Mouse (Mus musculus): Measurements from ENCODE around the gene Nkx2-4. TPM values are rescaled to one million over a fixed set of nuclear protein-coding genes. Genes with fewer than 3 reads are reported as not detected.

The Nkx2-4 gene
- polyA plus RNA-seq (2012; rRNA removed): not detected in 2 replicates

GRCm38 (mm10) chr2:147085072-147085870 is at the start of gene Nkx2-4:
TSS of gene Nkx2-4 (minus strand) at chr2:147085445.
- no peak for TF ChIP-seq CTCF (IDR thresholded peaks at IDR 0.05; ENCODE audit: extremely low read depth, insufficient read depth, insufficient read length, insufficient replicate concordance)
- TF ChIP-seq POLR2A (IDR thresholded peaks at IDR 0.05; ENCODE audit: low read depth, low read length): no peak
- H3K27ac ChIP-seq (ENCODE audit: insufficient read depth, low read length): no peak within 1 kb of the TSS
- H3K4me1 ChIP-seq (ENCODE audit: control insufficient read depth, insufficient read depth, insufficient read length): peaks cover 14% of the 10 kb centered on the region
- DNase-seq (ENCODE audit: low read depth in 1 of 2, low spot score in 2 of 2): no peak
- peak within 1 kb of the TSS; percentile 30; the same call in 1 of the 2 replicates for H3K4me3 ChIP-seq (ENCODE audit: extremely low read depth, insufficient read depth, insufficient read length)
- H3K27me3 ChIP-seq (ENCODE audit: control insufficient read depth, insufficient read depth, low read length): peaks cover 27% of the 10 kb centered on the region
- no peaks in the 10 kb centered on the region for H3K36me3 ChIP-seq (ENCODE audit: control insufficient read depth, insufficient read depth, low read length)
- 3% methylated on average over 81 of the region's 82 CpGs for WGBS

GRCm38 (mm10) chr2:147127366-147127765 is 42.1 kb upstream of the Nkx2-4 start:
- TF ChIP-seq CTCF (IDR thresholded peaks at IDR 0.05; ENCODE audit: extremely low read depth, insufficient read depth, insufficient read length, insufficient replicate concordance) (no peak), POLR2A (IDR thresholded peaks at IDR 0.05; ENCODE audit: low read depth, low read length) (no peak)
- no peak overlapping the region for H3K27ac ChIP-seq (ENCODE audit: insufficient read depth, low read length)
- DNase-seq (ENCODE audit: low read depth in 1 of 2, low spot score in 2 of 2): no peak
- H3K4me3 ChIP-seq (ENCODE audit: extremely low read depth, insufficient read depth, insufficient read length): no peak overlapping the region
- no peaks in the 10 kb centered on the region for H3K27me3 ChIP-seq (ENCODE audit: control insufficient read depth, insufficient read depth, low read length)
- H3K36me3 ChIP-seq (ENCODE audit: control insufficient read depth, insufficient read depth, low read length): no peaks in the 10 kb centered on the region
- H3K4me1 ChIP-seq (ENCODE audit: control insufficient read depth, insufficient read depth, insufficient read length): no peaks in the 10 kb centered on the region
- WGBS: 62% methylated on average over 6 of the region's 6 CpGs

- TF ChIP-seq POLR2A (IDR thresholded peaks at IDR 0.05; ENCODE audit: low read depth, low read length) (no peak), CTCF (IDR thresholded peaks at IDR 0.05; ENCODE audit: extremely low read depth, insufficient read depth, insufficient read length, insufficient replicate concordance) (no peak)
- WGBS: 55% methylated on average over 1 of the region's 1 CpGs
- DNase-seq (ENCODE audit: low read depth in 1 of 2, low spot score in 2 of 2): no peak
- Histone ChIP-seq H3K27me3 (ENCODE audit: control insufficient read depth, insufficient read depth, low read length) (no peaks in the 10 kb centered on the region), H3K36me3 (ENCODE audit: control insufficient read depth, insufficient read depth, low read length) (no peaks in the 10 kb centered on the region), H3K4me3 (ENCODE audit: extremely low read depth, insufficient read depth, insufficient read length) (no peak overlapping the region), H3K4me1 (ENCODE audit: control insufficient read depth, insufficient read depth, insufficient read length) (no peaks in the 10 kb centered on the region), H3K27ac (ENCODE audit: insufficient read depth, low read length) (no peak overlapping the region)
Measured at GRCm38 (mm10) chr2:147119736-147120135, 34.5 kb upstream of the Nkx2-4 start.

- no peak for DNase-seq (ENCODE audit: low read depth in 1 of 2, low spot score in 2 of 2)
- Histone ChIP-seq H3K4me3 (ENCODE audit: extremely low read depth, insufficient read depth, insufficient read length) (no peak overlapping the region), H3K27me3 (ENCODE audit: control insufficient read depth, insufficient read depth, low read length) (peaks cover 27% of the 10 kb centered on the region), H3K4me1 (ENCODE audit: control insufficient read depth, insufficient read depth, insufficient read length) (peaks cover 14% of the 10 kb centered on the region), H3K36me3 (ENCODE audit: control insufficient read depth, insufficient read depth, low read length) (no peaks in the 10 kb centered on the region), H3K27ac (ENCODE audit: insufficient read depth, low read length) (no peak overlapping the region)
- WGBS: 25% methylated on average over 5 of the region's 5 CpGs
- no peak for TF ChIP-seq POLR2A (IDR thresholded peaks at IDR 0.05; ENCODE audit: low read depth, low read length)
- TF ChIP-seq CTCF (IDR thresholded peaks at IDR 0.05; ENCODE audit: extremely low read depth, insufficient read depth, insufficient read length, insufficient replicate concordance): no peak
Measured at GRCm38 (mm10) chr2:147086441-147086840, 1.2 kb upstream of the Nkx2-4 start.

GRCm38 (mm10) chr2:147085937-147086336 is 692 bp upstream of the Nkx2-4 start:
- Histone ChIP-seq H3K4me3 (ENCODE audit: extremely low read depth, insufficient read depth, insufficient read length) (no peak overlapping the region), H3K27ac (ENCODE audit: insufficient read depth, low read length) (no peak overlapping the region), H3K4me1 (ENCODE audit: control insufficient read depth, insufficient read depth, insufficient read length) (peaks cover 14% of the 10 kb centered on the region), H3K36me3 (ENCODE audit: control insufficient read depth, insufficient read depth, low read length) (no peaks in the 10 kb centered on the region), H3K27me3 (ENCODE audit: control insufficient read depth, insufficient read depth, low read length) (peaks cover 27% of the 10 kb centered on the region)
- WGBS: 18% methylated on average over 6 of the region's 6 CpGs
- TF ChIP-seq CTCF (IDR thresholded peaks at IDR 0.05; ENCODE audit: extremely low read depth, insufficient read depth, insufficient read length, insufficient replicate concordance) (no peak), POLR2A (IDR thresholded peaks at IDR 0.05; ENCODE audit: low read depth, low read length) (no peak)
- DNase-seq (ENCODE audit: low read depth in 1 of 2, low spot score in 2 of 2): no peak

GRCm38 (mm10) chr2:147084366-147085071 is 726 bp downstream of the Nkx2-4 start:
- H3K27me3 ChIP-seq (ENCODE audit: control insufficient read depth, insufficient read depth, low read length): peaks cover 27% of the 10 kb centered on the region
- no peak for DNase-seq (ENCODE audit: low read depth in 1 of 2, low spot score in 2 of 2)
- H3K4me3 ChIP-seq (ENCODE audit: extremely low read depth, insufficient read depth, insufficient read length): no peak overlapping the region; the same call in 1 of the 2 replicates
- no peaks in the 10 kb centered on the region for H3K36me3 ChIP-seq (ENCODE audit: control insufficient read depth, insufficient read depth, low read length)
- TF ChIP-seq POLR2A (IDR thresholded peaks at IDR 0.05; ENCODE audit: low read depth, low read length): no peak
- TF ChIP-seq CTCF (IDR thresholded peaks at IDR 0.05; ENCODE audit: extremely low read depth, insufficient read depth, insufficient read length, insufficient replicate concordance): no peak
- no peak overlapping the region for H3K27ac ChIP-seq (ENCODE audit: insufficient read depth, low read length)
- 6% methylated on average over 93 of the region's 106 CpGs for WGBS
- peaks cover 14% of the 10 kb centered on the region for H3K4me1 ChIP-seq (ENCODE audit: control insufficient read depth, insufficient read depth, insufficient read length)

Measured in spleen, adult 2 months (tissue).